Mouse (Mus musculus): ENCODE data around the gene Galnt7.

GRCm38 (mm10) chr8:57565039-57565438 lies 87.8 kb downstream of the Galnt7 start:
- TF ChIP-seq USF1 (IDR thresholded peaks at IDR 0.05; ENCODE audit: low read depth, low read length) = no peak
- TF ChIP-seq USF2 (conservative IDR thresholded peaks at IDR 0.05; ENCODE audit: low read depth, low read length) = no peak
- no peak for TF ChIP-seq JUND (conservative IDR thresholded peaks at IDR 0.05; ENCODE audit: low read depth, low read length)
- TF ChIP-seq CTCF (conservative IDR thresholded peaks at IDR 0.05 in 1 of 2, IDR thresholded peaks at IDR 0.05 in 1 of 2; ENCODE audit: low read depth in 2 of 2, low read length in 2 of 2) = no peak

All from CH12.LX (cell line).